Mouse (Mus musculus) kidney, postnatal 36 days (tissue): ENCODE results near the gene Prdm12.
A peak's percentile ranks its signal among the peaks of the same experiment; 100 is the strongest.

Source experiments
- DNase-seq, 2 experiments: peaks; one replicate each; pipeline ENCODE4 v3.0.0; 2021 to 2022; ENCODE audit warnings: mixed read lengths in 2 of 2

The Prdm12 gene

DNA sequence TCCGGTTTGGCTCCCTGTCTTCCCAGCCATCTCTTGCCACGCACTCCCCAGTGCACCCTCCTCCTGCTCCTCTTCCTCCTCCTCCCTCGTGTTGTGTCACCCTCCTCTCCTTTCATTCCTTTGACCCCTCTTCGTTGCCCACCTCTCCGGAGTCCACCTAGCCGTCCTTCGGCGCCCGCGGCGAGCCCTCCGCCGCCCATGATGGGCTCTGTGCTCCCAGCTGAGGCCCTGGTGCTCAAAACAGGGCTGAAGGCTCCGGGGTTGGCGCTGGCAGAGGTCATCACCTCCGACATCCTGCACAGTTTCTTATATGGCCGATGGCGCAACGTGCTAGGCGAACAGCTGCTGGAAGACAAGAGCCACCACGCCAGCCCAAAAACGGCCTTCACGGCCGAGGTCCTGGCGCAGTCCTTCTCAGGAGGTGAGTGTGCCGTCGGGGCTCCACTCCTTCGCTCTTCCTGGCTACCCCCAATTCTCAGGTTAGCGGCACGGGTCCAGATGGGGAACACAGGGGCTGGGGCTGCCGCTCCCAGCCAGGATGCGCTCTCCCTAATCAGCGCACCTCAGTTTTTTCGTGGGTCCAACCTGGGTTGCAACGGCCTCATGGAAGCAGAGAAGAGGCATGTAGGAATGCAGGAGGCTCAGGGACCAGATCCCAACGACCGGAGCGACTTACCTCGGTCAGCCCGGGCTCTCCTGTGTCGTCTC, at the start of gene Prdm12:
Gene Prdm12 (plus strand): TSS at position 137 of the 708 bp plus-strand sequence.
- no peak for DNase-seq

DNA sequence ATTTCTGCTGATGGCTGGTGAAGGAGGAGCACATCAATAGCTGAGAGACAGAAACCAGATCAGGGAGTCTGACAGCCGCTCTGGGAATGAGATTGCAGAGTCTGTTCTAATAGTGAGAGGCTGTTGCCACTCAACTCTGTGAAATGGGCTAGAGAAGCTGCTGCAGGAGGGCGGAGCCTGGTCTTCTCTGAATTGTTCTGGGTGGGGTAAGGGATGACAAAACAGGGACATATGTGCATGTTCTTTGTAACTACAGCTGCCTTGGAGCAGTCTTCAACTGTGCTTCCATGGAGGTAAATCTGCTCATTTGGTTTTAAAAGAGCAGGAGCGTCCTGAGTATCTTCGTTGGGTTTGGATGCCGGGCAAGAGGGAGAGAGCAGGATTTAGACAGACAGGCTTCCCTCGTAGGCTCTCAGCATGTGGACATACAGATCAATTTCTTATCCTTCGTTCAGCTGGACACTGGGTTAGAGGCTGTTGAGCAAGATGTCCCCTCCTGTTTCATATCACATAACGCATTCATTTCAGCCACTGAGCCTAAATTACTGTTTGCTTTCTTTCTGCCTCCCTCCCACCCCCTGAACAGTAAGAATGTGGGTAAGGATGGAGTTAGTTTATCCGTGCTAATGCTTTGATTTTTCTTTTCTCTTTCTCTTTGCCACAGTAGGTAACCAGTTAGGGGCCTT, 47.9 kb upstream of the Prdm12 start:
- DNase-seq, result no peak

DNA sequence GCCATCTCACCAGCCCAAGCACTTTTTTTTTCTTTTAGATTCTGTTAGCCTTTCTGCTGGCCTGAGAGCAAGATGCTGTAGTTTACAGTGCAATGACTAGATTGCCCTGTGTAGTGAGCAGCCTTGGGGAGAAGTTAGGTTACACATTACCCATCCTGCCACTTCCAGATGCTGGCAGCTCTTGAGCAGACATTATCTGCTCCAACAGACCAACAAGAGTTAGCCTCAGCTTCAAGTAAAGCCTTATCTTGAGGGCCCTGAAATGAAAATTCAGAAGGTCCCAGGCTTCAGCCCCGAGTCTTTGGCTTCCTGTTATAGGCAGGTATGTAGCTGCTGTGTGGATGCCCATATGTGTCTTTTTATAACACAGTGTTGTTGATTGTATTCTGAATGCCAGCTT, 32.3 kb upstream of the Prdm12 start:
- DNase-seq, result no peak

DNA sequence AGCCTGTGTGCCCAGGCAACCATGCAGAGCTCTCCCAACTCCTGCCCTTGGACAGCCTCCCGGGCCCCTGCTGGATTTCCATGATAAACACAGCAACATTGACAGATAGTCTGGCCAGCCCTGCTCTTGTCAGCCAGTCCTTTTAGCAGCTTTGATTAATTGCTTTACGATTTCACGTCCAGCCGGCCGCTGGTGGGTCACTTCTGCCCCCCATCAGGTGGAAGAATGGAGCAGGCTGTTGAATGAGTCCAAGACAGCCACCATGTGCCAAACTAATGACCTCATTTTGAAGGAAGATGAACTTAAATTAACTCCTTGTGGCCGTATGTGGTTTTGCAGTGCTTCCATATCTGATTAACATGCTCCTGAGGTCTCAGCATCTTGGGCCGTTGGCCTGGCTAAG, 30.0 kb upstream of the Prdm12 start:
- DNase-seq, result no peak

DNA sequence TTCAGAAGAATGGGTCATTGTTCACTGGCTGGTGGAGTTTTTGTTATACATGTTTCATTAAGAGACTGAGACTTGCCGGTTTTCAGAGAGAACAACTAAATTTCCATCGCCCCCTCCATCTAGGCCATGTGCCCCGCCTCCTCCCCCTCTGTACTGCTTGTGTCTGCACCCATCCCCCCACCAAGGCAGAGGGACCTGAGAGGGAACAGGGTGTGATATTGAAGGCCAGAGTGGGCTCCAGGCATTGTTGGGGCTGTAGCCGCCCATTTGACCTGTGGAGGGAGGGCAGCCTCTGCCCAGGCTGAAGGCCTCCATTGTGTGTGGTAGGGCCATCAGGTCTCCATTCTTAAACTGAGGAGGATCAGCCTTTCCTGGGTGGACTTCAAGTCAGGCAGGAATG, 28.9 kb upstream of the Prdm12 start:
- no peak for DNase-seq

DNA sequence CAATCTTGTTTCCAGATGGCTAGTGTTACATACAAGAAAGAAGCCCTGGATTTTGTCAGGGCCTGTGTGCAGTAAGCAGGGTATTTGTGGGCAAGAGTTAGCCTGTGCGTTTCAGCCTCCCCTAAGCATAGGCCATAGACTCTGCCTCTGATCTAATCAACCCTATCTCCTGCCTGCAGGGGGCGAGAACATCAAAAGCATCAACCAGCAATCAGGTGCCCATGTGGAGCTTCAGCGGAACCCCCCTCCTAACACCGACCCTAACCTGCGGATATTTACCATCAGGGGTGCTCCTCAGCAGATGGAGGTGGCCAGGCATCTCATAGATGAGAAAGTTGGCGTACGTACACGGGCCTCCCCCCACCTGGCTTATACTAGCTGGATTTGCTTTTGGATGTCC, 28.4 kb upstream of the Prdm12 start:
- peak in 1 of 2 experiments; percentile 14 for DNase-seq

DNA sequence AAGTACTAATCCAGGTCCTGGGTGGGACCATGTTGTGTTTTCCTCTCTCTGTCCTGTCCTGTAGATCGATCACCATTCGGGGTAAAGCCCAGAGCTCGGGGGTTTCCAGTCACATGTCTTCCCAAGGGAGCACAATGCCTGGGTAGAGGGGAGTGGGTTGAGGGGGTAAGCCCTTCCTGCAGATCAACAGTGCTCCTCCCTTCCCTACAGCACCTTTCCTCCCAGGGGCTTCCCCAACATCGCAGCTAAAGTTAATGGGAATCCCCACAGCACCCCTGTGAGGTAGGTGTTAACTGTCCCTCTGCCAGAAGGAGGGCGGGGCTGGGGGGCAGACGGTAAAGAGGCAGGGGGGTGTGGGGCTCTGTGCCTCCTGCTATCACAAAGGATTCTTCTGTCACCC, 27.2 kb upstream of the Prdm12 start:
- no peak for DNase-seq

DNA sequence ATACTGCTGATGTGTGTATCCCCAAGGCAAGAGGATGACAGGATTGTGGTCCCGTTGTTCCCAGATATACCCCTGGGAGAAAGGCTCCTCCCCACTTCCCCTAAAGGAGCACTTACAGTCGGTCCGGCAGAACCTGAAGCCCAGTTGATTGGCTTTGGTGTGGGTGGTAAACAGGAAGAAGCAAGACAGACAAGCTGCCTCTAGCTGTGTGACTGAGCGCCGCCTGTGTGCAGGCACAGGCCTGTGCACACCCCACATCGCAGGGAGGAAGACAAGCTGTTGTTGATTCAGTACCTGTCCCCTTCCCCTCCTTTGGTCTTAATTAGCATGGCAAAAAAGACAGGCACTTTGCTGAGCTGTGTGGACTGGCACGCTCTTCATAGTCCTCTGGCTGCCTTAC, 26.1 kb upstream of the Prdm12 start:
- DNase-seq, result no peak

DNA sequence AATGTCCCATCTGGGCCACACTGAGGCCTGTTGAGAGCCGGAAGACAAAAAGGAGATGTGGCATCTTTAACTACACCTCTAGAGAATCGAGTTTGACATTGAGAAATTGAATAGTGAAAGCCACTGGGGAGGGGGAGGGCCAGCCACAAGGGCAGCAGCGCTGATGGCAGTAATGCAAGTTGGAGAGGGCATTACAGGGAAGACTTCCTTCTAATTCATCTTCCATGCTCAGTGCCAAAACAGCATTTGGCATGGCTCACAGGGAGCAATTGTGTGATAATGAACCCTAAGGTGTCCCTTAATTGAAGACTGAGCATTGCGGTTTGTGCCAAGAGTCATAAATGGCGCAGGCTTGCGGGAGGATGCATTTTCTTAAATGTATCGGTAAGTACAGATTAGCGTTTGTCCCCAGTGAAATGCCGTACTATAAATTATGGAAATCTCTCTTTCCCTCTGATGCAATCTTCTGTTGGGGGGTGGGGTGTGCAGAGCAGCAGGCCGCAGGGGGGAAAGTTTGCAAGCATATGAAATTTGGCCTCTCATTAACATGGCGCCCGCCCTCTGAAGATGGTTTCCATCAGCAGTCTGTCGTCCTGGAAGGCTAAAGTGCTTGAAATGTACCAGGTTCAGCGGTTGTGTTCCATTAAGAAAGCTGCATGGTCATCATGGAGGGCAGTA, 21.2 kb upstream of the Prdm12 start:
- DNase-seq, result no peak

DNA sequence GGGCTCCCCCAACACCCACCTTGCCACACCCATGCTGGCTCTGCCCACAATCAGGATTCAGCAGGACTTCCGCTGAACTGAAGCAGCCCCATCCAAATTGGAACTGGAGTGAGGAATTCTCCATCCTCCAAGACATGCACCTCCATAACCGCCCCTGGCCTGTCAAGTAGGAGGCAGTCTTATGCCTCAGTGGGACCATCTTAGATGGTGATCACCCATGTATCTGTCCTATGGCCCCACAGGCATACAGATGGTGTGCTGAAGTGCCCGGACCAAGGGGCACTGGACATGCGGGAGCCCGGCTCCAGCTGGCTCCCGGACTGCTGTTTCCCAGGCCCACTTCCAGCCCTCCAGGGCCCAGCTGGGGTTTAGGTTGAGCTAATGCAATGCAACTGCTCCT, 20.6 kb upstream of the Prdm12 start:
- DNase-seq, result no peak

DNA sequence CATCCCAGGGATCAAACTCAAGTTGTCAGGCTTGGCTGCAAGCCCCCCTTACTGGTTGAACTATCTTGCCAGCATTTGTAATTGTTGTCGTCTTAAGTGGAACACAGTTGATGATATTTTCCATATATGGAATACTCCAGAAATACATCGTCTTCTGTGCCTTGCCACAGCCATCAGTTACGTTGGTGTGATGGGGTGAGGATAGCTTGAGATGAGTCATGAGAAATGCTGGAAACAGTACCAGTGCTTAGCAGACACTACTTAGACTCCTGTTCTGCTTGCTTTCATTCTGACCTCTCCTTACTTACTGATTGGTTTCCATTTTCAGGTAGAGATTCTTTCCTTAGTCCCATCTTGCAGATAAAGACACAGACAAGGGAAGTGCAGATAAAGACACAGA, 6.3 kb upstream of the Prdm12 start:
- no peak for DNase-seq

DNA sequence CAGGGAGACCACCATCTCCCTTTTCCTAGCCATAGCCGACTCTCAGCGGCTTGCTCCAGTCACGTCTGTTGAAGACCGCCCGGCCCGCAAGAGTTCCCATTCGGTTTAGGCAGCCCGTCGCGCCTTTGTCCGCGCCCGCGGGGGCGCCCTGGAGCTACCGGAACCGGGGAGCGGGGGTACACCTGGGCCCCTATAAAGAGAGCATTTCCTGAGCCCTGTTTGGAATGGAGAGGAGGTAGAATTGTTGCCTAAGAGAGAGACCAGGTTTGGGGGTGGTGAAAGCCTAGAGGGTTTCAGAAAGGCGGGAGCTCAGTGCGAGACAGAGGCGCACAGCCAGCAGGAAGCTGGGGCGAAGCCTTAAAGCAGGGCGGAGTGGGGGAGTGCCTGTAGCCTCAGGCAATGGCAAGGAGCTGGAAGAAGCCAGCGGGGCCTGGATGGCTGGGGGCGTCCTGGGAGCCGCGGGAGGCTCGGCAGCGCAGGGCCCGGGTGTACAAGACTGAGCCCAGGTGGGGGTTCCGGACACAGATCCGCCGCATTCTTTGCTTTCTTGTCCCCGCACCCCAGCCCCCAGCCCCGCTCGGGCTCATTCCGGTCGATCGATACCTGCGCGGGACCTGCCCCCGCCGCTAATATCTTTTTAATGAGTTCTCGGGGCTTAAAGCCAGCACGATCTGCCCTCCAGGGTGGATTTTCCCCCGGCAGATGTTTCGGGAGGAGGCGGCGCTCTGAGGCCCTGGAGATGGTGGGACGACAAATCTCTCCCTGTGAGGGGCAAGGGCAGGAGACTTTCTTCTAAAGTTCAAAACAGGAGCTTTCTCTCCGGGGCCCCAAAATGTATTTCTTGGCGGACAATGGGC, 4.3 kb upstream of the Prdm12 start:
- no peak for DNase-seq

DNA sequence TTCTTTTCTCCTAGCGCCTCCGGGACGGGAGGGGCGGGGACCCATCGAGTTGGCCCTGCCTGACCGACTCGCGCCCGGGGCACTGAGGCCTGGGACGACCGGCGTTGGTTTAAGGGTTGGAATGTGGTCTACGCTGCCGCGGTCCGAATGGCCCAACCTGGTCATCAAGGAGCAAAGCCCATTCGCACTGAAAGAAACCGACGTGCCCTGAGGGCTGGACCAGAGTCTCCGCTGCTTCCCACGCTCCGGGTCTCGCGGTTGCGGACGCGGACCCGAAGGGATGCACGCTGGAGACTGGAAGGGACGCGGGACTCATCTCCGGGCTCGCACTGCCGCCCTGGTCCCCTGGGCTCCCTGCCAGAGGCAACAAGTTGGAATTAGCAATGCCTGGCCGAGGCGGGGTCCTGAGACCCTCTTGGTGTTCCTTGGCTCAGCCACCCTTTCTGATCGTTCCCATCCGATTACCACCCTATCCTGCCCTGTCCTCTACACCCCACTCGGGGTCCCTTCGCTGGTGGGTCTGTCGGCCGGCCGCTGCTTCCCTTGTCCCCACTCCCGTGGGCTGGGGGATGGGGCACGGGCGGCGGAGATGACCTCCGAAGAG, 3.6 kb upstream of the Prdm12 start:
- DNase-seq, result peak in 1 of 2 experiments; percentile 24

DNA sequence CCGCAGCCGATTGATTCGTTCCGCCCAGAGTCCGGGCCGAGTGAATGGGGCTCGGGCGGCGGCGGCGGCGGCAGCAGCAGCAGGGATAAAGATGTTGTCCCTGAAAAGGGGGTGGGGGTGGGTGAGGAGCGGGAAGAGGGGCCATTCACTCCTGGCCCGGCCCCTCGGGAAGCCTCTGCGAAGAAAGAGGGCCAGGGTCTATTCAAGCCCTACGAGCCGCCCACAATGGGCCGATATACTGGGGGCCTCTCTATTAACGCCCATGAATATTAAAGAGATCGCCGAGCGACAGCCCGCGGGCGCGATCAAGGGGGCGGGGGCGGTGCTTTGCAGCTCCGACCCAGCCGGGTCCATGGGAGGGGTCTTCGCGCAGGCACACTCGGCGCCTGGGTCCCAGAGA, 3.1 kb upstream of the Prdm12 start:
- peak in 1 of 2 experiments; percentile 14 for DNase-seq

DNA sequence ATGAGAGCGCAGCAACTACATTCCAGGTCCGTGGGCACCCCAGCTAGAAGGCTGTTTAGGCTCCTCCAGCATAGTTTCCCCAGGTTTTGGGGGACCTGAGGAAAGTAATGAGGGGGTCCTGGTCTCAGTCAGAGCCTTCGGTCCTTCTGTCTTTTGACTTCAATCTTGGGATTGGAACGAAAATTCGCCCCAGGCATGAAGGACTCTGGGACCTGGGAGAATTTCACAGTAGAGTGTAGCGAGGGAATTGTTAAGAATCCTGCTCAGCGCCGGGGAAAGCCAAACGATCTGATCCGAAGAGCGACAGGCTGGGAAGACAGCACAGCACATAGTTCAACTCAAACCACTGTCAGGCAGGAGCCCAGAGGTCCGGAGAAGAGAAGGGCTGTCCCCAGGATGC, 2.5 kb upstream of the Prdm12 start:
- no peak for DNase-seq

DNA sequence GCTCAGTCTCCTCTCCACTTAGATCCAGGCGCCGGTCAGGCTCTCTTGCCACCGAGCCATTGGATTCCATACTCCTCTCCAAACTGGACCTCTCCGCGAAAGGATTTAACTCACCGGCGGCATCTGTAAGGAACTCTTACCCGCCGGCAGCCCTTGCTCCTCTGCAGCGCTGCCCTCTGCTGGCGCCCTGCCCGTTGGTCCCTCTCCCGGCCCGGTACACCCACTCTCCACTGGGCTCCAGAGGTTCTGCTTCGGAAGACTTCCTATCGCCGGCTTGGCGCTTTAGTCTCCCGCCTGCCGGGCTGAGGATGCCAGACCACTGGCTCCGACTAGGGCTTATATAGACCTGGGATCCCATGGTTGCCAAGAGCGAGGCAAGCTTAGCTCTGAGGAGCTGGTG, 2.0 kb upstream of the Prdm12 start:
- peak; percentile 58 to 84 for DNase-seq

DNA sequence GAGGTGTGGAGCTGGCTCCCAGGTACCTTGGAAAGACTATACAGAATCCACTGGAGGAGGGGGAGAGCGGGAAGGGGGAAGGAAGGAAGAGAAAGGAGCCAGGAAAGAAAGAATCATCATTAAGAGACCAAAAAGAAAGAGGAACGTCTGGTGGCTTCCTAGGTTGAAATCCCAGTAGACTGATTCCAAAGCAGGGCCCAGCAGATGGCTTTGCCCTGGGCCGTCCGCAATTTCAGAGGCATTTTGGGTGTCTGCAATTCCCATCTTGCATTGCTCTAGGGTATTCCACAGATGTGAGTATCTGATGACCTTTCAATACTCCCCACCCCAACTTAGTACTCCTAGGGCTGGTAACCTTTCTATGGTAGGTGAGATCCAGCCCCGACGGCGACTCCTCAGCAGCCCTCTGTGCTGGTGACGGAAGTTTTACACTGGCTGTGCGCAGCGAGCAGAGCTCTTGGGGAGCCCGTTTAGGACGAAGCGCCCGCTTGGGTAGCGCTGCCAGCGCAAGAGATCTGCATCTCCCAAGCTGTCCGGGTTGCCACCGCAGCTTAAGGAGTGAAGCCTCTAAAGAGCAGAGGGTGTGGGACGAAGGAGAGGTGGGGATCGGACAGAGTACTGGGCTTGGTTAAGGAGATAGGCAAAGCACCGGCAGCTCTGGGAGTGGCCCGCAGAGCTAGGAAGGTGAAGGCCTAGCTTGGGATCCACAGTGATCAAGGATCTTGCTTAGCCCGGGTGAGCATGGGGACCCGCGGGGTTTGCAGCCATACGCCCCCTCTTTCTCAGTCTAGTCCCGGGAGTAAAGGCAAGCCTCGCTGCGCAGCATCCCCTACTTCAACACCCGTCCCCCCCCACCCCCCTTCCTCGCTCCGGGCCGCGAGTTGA, 1.0 kb upstream of the Prdm12 start:
- peak in 1 of 2 experiments; percentile 13 for DNase-seq

DNA sequence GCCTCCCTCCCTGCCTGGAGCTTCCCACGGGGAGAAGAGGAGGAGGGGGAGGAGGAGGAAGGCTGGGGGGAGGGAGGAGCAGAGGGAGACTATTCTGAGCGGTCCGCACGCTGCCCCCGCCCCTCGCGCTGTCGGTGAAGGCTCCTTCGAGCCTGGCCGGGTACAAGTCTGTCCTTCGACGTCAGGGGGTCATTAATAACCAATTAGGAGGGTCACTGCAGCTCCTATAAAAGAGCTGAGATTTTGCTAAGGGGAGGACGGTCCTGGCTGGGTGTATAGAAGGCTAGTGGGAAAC, 424 bp upstream of the Prdm12 start:
- no peak for DNase-seq

DNA sequence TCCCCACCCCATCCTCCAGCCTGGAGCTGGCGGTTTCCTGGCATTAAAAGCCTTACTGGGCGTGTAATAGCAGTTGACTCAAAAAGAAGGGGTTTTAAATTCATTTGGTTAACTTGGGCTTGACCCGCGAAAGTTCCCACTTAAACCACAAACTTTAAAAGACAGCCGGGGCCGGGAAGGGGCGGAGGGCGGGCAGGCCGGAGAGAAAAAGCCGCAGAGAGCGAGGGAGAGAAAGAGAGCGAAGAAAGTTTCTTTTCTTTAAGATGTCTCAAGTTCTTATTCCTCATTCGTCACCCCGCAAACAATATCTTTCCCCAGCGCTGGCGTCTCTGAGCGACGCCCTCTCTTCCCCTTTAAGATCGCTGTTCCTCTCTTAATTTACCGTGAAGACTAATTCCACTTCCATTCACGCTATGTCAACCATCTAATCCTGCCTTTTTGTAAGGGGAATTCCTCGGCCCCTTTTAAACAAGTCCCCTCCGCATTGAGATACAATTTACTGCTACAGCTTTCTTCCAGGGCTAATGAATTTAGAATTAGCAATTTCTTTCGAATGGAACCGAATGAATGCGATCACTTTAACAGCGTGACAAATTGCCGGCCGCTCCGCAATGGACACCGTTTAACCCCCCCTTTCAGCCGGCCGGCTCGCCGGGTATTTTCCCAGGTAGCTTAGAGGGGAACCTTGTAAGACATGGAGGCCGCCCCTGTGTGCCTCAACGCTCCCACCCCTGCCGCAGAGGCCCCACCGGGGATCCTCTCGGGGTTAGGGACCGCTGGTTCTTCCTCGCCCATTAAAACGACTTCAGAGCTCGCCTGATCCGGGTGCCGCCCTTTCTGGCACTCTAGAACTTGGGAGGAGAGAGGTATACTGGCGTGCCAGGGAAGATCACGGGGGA, 1.0 kb downstream of the Prdm12 start:
- no peak for DNase-seq

DNA sequence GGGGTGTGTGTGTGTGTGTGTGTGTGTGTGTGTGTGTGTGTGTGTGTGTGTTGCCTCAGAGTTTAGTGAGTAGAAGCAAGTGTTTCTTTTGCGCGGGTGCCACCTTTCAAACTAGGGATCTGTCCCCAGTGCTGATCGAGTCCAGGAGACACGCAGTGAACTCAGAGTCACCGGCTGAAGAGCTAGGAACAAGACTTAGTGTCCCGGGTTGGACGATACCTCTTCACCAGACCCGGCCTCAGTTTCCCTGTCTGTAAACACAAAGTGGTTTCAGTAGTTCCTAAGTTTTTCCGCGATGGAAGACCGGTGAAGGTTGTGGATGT, 1.6 kb downstream of the Prdm12 start:
- peak in 1 of 2 experiments; percentile 18 for DNase-seq

DNA sequence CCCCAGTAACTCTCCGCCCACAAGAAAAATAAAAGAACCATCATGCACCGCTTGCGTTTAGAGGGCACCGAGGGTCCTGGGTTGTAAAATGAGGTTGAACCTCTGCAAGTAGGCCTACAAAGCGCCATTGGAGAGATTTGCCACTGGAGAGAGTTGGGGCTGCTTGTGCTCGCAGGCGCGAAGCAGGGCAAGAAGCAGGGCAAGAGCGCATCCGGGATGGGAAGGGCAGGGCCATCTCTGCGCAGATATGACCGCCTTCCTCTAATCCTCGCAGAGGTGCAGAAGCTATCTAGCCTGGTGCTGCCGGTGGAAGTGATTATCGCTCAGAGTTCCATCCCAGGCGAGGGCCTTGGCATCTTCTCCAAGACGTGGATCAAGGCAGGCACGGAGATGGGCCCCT, 2.1 kb downstream of the Prdm12 start:
- no peak for DNase-seq
